Mouse (Mus musculus): ENCODE measurements around the gene Ubr4. TPM values are rescaled to one million over a fixed set of nuclear protein-coding genes. Genes with fewer than 3 reads are reported as not detected.
"Not testable (repeated sequence)": the region's sequence is repeated elsewhere in the genome, so short reads cannot be mapped to it uniquely, and the experiment has no call there.

Ubr4 gene
- polyA plus RNA-seq, 1 experiment, result 159 TPM

GRCm38 (mm10) chr4:139357211-139357610 lies 4.8 kb downstream of the Ubr4 start:
- DNase-seq (ENCODE audit: low read depth), result no peak

GRCm38 (mm10) chr4:139360761-139361548 lies 8.5 kb downstream of the Ubr4 start:
- DNase-seq (ENCODE audit: low read depth), result no peak

GRCm38 (mm10) chr4:139367336-139367735 lies 14.9 kb downstream of the Ubr4 start:
- no peak for DNase-seq (ENCODE audit: low read depth)

GRCm38 (mm10) chr4:139368038-139368437 lies 15.6 kb downstream of the Ubr4 start:
- DNase-seq (ENCODE audit: low read depth), result no peak

- DNase-seq (ENCODE audit: low read depth), result peak; percentile 60
Measured at GRCm38 (mm10) chr4:139373130-139373529, 20.7 kb downstream of the Ubr4 start.

GRCm38 (mm10) chr4:139373531-139373930 lies 21.1 kb downstream of the Ubr4 start:
- DNase-seq (ENCODE audit: low read depth), result no peak

- DNase-seq (ENCODE audit: low read depth), result no peak
Measured at GRCm38 (mm10) chr4:139379719-139380118, 27.3 kb downstream of the Ubr4 start.

GRCm38 (mm10) chr4:139380207-139380748 lies 27.9 kb downstream of the Ubr4 start:
- peak; percentile 70 for DNase-seq (ENCODE audit: low read depth)

GRCm38 (mm10) chr4:139380775-139381451 lies 28.5 kb downstream of the Ubr4 start:
- no peak for DNase-seq (ENCODE audit: low read depth)

- DNase-seq (ENCODE audit: low read depth), result no peak
Measured at GRCm38 (mm10) chr4:139381452-139381845, 29.0 kb downstream of the Ubr4 start.

GRCm38 (mm10) chr4:139382231-139382630 lies 29.8 kb downstream of the Ubr4 start:
- no peak for DNase-seq (ENCODE audit: low read depth)

- DNase-seq (ENCODE audit: low read depth), result not testable (repeated sequence)
Measured at GRCm38 (mm10) chr4:139385841-139386240, 33.4 kb downstream of the Ubr4 start.

GRCm38 (mm10) chr4:139386869-139387319 lies 34.5 kb downstream of the Ubr4 start:
- DNase-seq (ENCODE audit: low read depth), result peak; percentile 89

- no peak for DNase-seq (ENCODE audit: low read depth)
Measured at GRCm38 (mm10) chr4:139389557-139389956, 37.1 kb downstream of the Ubr4 start.

- DNase-seq (ENCODE audit: low read depth), result no peak
Measured at GRCm38 (mm10) chr4:139395431-139395830, 43.0 kb downstream of the Ubr4 start.

- DNase-seq (ENCODE audit: low read depth), result no peak
Measured at GRCm38 (mm10) chr4:139400487-139400886, 48.1 kb downstream of the Ubr4 start.

- no peak for DNase-seq (ENCODE audit: low read depth)
Measured at GRCm38 (mm10) chr4:139403214-139403613, 50.8 kb downstream of the Ubr4 start.

- no peak for DNase-seq (ENCODE audit: low read depth)
Measured at GRCm38 (mm10) chr4:139411351-139411750, 58.9 kb downstream of the Ubr4 start.

- DNase-seq (ENCODE audit: low read depth), result no peak
Measured at GRCm38 (mm10) chr4:139417868-139418267, 65.5 kb downstream of the Ubr4 start.

- DNase-seq (ENCODE audit: low read depth), result no peak
Measured at GRCm38 (mm10) chr4:139421621-139422020, 69.2 kb downstream of the Ubr4 start.

- no peak for DNase-seq (ENCODE audit: low read depth)
Measured at GRCm38 (mm10) chr4:139422409-139422808, 70.0 kb downstream of the Ubr4 start.

GRCm38 (mm10) chr4:139423270-139423669 lies 70.9 kb downstream of the Ubr4 start:
- DNase-seq (ENCODE audit: low read depth), result no peak

GRCm38 (mm10) chr4:139430176-139430575 lies 77.8 kb downstream of the Ubr4 start:
- no peak for DNase-seq (ENCODE audit: low read depth)

Measured in gonadal fat pad, adult 2 months (tissue).